Mouse (Mus musculus) erythroblast, embryonic 14.5 days (primary cell): ENCODE results near the gene Uncx.

Source experiments
- GATA1 ChIP-seq: IDR thresholded peaks from 2 replicates; pipeline ENCODE4 v1.6.1; 2012; ENCODE audit warnings: low read length, inconsistent platforms, mixed read lengths
- TAL1 ChIP-seq: IDR thresholded peaks from 3 replicates; pipeline ENCODE4 v1.6.1; 2012; ENCODE audit warnings: low read length, inconsistent platforms, mixed read lengths

- TF ChIP-seq GATA1 (no peak), TAL1 (no peak)
Measured at GRCm38 (mm10) chr5:139561363-139562001, 18.2 kb downstream of the Uncx start.
